Mouse (Mus musculus) urinary bladder, postnatal 14 days (tissue): Measurements from ENCODE around the gene Pcsk4.
A peak's percentile ranks its signal among the peaks of the same experiment; 100 is the strongest.
"Not testable (repeated sequence)": the region's sequence is repeated elsewhere in the genome, so short reads cannot be mapped to it uniquely, and the experiment has no call there.

Experiments
- DNase-seq: peaks from one replicate; pipeline ENCODE4 v3.0.0; 2021; ENCODE audit warnings: low spot score

The Pcsk4 gene

DNA sequence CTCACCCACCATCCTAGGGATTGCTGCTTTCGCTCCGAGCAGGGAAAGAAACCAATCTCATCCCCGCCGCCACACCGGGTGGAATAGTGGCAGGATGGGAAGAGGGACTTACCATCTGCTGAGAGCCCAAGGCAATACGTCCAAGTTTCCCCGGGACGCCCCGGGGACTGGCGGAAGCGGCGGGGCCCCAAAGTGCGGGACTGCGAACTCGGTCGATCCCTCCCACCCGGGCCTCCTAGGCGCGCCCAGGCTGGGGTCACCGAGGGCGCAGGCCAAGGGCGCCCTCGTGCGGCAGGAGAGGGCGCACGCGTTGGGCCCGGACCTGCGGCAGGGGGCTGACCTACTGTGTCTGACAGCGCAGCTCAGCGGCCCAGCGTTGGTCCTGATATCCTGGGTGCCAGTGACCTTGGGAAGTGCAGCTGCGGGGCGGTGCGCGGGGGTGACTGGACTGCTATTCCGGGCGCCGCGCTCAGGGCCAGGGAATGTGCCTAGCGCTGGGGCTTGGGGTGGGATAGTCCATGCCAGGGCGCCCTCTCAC, 19.0 kb upstream of the Pcsk4 start, which contains the start of gene Adamtsl5:
Gene Adamtsl5, minus strand, starts transcription at position 169 of the 538 bp plus-strand sequence.
- DNase-seq: peak; percentile 63

DNA sequence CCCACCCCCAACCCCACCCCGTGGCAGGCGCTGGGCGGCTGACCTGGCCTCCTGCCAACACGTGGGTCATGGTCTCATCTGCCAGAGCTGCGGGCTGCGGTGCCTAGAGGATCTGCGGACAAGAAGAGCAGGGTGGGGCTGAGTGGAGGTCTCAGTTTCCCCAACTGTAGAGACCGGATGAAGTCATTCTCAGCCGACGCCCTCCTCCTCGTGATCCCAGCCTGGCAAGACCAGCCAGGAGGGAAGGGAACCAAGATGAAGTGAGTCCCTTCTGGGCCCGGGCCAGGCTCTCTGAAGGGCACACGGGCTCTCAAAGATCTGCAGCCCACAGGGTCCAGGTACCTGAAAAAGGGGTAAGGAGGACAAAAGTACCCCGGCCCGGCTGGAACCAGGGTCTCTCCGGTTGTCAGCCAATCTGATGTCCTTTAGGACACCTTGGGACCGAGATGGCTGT, 18.2 kb upstream of the Pcsk4 start:
- DNase-seq: peak; percentile 46

DNA sequence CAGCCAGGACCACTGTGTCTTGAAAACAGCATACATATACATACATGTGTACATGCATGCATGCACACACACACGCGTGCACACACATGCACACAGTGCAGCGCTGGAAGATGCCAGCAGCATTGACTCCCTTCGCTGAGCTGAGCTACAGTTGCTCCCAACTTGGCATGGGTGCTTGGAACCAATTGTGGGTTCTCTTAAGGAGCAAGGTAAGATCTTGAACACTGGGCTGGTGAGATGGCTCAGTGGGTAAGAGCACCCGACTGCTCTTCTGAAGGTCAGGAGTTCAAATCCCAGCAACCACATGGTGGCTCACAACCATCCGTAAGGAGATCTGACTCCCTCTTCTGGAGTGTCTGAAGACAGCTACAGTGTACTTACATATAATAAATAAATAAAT, 16.6 kb upstream of the Pcsk4 start:
- not testable (repeated sequence) for DNase-seq

DNA sequence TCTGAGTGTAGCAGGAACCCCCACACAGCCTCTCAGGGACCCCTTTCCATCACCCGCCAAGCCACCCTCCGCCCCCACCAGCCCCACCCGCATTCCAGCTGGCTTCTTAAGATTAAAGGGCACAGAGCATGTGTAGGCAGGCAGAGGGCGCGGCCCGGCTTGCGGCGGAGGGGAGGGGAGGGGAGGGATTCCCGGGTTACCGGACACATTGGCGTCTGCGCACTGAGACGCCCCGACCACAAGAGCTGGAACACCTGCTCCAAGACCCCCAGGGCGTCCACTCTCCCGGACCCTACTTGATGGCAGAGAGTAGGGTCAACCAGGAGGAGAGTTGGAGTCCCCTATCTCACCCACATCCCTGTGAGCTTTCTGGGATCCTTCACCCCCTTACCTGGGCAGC, 15.8 kb upstream of the Pcsk4 start:
- peak; percentile 77 for DNase-seq

DNA sequence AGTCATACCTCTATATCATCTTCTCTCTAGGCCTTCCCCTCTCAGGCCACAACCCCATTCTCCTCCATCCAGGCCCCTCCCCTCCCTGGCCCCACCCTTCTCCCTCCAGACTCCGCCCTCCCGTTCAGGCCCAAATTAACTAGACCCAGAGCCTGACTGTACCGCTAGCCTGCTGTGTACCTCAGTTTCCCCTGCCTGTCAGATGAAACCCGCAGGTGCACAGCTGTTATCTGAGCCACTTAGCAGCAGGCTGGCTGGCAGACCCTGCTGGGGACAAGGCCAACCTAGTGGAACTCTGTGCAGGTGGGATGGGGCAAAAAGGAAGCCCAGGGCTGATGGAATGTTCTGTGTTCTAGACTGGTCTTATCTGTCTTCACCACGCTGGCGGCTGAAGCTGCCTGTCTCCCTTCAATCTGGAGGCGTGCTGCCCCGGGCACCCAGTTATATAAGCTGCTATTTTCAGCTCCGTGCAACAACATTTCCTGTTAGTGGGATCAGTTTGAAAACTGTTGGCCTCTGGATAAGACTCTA, 14.9 kb upstream of the Pcsk4 start:
- DNase-seq: no peak

DNA sequence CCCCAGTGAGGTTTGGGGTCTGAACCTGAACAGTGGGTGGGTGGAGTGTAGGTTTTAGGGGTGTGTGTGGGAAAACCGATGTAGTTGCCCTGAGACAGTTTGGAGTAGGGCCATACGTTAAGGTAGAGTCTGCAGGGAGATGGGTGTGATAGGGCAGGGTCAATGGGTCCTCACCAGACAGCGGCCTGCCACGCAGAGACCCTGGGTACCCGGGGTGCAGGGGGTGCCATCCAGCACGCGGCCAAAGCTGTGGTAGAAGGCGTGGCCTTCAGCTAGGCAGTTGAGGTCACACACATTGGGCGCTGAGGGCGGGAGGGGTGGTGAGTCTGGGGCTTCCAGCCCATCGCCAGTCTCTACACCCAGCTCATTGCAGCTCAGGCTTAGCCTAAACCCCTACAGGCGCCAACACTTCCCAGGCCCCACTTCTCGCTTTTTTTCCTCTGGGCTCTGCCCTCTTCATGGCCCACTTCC, 14.2 kb upstream of the Pcsk4 start:
- no peak for DNase-seq

DNA sequence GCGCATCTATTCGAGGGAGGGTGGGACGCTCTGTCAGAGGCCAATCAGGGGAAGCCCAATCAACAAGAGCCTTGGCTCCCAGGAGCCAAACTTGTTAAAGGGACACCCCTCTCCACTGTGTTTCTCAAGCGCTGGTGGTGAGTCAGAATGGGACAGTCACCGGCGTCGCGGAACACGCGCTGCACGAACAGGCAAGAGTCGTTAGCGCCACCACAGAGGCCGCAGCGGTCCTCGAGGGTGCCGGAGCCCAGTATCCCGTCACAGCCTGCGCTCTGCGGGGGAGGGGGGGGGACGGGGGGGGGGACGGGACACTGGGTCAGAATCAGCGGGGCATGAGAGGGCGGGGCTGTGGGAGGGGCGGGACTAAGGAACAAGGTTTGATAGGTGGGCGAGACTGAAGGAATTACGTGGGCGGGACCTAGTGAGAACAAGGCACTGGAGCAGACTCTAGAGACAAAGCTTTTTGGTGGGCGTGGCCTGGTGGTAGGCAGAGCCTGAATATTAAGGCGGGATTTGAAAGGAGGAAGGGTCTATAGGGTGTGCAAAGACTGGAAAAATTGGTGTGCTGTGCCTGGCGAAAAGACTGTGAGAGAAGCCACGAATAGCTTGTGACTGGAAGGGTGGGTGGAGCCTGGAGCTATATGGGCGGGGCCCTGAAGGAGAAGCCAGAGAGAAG, 13.6 kb upstream of the Pcsk4 start:
- DNase-seq: peak; percentile 71

DNA sequence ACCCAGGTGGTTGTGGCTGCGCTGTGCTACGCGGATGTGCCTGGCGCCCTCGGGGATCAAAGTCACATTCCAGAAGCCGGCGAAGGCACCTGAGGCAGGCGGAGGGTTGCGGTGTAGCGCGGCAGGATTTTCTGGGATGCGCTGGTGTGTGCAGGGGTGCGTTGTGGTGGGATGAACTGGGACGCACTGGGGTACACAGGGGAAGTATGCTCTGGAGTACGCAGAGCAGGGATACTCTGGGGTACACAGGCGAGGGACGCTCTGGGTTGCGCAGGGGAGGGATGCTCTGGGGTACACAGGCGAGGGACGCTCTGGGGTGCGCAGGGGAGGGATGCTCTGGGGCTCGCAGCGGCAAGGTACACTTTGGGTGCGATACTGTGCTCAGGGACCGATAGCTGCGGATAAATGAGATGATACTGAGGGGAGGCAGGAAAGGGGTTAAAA, 13.0 kb upstream of the Pcsk4 start:
- DNase-seq: no peak

DNA sequence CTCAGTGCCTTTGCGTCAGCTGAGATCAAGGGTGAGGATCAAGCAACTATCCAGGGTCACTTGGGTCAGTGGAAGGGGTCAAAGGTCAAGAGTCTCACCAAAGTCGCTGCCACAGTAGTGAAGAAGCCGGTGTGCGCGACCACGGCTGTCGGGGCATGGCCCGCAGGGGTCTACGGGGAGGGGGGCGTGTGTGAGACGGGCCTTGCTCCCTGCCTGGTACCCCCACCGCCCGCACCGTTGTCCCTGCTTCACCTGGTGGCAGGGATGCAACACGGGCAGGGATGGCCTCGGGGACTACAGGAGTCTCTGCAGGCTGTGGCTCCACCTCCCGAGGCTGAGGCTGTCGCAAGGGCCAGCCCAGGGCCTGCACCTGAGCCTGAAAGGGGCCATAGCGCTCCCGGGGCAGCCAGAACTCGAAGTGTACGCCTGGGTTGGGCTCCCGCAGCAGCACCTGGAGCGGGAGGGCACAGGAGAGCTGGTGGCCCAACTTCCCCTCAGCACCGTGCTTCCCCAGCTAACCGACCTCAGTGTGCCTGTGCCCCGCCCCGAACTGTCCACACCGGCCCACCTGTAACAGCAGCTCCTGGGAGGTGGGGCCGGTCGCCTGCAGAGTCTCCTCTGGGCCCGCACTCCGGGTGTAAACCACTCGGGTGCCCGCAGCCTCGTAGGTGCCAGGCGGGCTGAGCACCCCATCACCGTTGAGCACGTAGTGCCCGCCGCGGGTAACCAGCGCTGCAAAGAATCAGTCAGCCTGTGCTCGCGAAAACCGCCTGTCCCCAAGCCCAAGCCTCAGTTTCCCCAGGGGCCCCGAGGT, 12.4 kb upstream of the Pcsk4 start:
- DNase-seq: no peak

DNA sequence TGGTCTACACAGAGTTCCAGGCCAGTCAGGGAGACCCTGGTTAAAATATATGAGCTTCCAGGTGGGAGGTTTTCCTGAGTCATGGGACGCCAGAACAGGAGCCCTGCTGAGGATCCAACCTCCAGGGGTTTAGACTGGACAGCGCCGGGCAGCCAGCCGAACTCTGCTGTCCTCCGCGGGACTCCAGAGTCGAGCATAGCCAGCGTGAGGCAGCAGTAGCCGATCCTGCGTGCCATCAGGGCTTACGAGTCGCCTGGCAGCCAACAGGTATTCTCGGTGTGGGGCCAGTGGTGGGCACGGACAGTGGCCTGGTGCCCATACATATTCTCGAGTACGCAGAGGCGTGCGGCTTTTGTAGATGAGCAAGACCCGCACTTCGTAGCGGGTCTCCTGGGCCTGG, 11.7 kb upstream of the Pcsk4 start:
- no peak for DNase-seq

DNA sequence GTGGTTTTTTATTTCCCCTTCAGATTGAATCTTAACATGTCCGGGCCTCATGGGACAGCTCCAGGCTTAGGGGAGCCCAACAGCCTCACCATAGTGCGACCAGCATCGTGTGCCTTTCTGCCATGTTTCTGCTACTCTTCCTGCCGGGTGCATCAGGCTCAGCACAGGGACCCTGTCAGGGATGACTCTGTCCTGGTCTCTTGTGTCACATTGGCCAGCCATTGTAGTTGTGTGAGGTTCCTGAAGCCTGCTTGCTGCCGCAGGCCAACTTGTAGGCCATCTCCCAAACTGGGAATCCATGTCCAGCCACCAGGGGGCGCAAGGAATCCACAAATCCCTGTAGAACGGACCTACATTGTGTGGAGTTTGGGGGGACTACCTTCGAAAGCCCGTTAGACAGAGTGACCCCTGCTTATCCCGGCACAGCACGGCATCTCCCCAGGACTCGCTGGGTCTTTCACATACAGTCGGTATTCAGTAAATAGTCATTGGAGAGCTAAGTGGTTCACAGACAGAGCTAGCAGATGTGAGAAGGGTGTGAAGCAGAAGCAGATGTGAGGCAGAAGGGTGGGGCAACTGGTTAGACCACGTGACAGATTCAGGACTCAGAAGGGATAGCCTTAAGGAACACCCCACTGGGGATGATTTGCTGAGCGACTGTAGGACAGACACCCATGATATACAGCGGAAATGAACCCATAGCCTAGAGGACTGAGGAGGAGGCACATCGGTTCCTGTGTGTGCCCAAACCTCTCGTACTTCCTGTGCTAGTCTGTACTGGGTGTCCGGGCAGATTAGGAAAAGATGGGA, 10.8 kb upstream of the Pcsk4 start:
- DNase-seq: peak; percentile 87

DNA sequence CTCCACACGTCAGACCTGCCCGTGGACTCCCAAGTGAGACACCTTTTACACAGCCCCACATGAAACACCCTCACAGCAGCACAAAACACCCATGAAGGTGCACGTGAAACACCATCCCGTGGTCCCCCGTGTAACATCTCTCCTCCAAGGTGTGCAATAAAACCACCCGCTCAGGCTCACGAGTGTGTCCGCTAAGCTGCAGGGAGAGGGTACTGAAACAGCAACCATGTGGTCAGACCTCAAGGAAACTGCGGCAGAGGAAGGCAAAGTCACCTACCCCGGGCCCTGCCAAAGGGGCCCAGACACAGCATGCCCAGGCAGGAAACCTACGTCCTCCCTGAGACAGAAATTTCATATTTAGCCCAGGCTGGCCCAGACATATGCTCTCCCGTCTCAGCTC, 7.0 kb upstream of the Pcsk4 start:
- DNase-seq: no peak

DNA sequence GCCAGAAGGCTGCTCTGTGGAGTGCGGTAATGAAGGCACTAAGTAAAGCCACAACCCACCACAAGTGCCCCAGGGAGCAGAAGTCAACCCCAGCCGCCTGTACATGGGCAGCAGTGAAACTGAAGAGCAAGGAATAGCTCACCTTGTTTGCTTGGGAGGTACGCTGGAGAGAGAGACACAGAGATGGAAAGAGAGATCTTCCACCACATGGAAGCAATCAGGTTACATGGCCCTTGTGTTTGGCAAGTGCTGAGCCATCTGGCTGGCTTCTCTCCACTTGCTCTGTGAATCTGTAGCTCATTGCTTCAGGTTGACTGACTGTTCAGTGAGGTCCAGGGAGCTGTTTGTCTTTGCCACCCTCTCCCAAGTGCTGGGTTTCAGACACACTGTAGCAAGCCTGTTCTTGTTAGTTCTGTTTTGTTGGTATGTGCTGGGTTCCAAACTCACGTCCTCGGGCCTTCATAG, 3.3 kb upstream of the Pcsk4 start:
- DNase-seq: no peak

DNA sequence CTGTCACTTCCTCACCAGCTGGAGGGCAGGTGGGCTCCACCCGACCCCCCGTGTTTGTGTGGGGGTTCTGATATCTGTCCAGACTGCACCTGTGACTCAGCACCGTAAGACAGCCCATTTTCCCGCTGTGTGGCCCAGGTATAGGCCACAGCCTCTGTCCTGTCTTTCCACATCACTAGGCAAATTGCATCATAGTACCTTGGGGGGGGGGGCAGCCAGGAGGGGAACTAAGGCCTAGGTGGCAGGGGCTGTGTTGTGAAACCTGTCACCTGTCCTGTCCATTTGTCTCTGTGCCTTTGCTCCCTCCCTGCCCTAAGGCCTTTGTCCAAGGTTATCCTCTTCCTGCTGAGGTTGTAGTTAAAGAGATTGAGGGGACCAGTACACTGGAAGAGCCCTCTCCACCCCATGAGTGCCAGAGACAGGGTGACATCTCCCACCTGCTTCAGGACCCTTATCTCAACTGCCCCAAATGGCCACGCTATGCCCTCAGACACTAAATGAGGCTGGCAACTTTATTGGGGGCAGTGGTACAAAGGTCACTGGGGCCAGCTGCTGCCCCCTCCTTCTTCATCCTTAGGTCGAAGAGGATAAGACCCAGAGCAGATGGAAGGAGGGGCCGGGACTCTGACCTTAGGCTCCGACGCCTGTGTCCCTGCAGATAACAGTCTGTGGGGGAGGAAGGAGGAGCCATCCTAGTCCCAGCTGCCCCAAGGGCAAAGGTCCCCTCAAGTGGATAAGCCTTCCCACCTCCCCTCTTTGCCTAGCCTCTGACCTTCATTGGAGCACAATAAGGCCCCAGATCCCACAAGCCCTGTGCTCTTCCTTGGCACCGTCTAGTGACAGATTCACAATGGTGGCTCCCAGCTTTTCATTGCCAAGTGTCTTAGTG, 2.6 kb upstream of the Pcsk4 start:
- DNase-seq: no peak

DNA sequence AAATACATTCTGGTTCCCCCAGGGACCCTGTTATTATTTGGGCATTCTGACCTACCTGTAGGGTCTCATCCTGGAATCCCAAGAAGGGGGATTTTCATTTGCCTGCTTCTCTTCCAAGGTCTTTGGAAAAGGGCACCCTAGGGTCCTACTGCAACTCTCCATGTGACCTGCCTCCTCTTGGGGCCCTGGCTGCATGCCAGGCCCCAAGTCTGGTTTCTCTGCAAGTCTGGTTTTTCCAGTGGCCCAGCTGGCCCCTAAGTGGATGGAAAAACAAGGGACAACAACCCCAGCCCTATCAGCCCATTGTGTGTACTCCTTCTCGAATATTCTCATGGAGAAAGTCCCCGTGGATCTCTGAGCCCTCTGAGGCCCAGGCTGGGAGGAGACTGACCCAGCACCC, 1.6 kb upstream of the Pcsk4 start:
- DNase-seq: no peak

DNA sequence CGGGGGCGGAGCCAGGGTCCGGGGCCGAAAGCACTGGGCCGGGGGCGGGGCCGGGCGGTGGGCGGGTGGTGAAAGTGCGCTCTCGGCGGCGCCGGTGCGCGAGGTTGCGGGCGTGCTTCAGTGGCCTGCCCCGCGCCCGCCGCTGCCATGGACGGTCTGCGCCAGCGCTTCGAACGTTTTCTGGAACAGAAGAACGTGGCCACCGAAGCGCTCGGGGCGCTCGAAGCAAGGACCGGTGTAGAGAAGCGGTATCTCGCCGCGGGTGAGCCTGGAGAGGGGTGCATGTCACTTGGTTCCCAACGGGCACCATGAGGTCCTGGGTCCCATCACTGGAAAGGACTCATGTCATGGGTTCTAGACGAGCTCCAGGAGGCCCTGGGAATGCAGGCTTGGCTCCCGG, 786 bp upstream of the Pcsk4 start:
- no peak for DNase-seq

DNA sequence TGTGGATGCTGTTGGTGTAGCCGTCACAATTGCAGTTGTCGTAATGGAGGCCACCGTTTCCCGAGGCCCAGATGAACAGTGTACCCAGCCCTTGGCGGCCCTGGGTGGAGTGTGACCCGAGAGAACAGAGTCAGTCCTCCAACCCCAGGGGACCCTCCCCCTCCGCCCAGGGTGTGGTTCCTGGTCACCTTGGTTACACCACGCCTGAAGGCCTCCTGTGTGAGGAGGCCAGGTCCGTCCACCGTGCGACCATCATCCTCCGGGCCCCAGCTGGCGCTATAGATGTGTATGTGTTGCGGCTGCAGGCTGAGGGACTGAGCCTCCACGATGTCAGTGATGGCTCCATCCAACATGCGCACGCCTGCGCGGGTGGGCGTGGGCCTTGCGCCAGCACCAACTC, 4.3 kb downstream of the Pcsk4 start:
- DNase-seq: no peak

DNA sequence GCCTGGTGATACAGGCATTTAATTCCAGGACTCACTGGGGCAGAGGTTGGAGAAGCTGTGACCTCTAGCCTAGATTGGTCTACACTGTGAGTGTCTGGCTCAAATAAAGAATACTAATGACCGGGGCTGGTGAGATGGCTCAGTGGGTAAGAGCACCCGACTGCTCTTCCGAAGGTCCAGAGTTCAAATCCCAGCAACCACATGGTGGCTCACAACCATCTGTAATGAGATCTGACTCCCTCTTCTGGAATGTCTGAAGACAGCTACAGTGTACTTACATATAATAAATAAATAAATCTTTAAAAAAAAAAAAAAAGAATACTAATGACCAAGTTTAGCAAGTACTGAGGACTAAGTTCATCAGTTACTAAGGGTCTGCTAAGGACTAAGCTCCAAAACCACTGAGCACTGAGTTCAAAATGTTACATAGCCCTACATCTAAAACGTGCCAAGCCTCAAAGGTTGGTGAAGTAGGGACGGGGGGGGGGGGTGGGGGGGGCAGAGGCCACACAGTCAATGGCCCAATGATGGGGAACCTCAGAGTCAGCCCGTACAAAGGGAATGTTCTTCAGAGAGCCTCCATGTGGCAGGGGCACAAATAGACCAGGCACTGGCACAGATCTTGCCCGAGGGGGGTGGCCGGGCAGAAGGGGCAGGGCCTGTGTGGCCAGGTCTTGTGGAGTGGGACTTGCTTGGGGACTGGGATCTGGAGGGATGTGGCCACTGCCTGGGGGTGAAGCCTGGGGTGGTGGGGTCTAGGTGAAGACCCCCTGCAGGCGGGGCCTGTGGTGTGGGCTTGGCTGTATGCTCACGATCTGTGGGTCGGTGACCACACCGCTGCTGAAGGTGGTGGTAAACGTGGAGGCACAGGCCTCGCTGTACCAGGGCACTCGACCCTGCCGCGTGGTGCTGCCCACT, 4.9 kb downstream of the Pcsk4 start:
- DNase-seq: no peak

DNA sequence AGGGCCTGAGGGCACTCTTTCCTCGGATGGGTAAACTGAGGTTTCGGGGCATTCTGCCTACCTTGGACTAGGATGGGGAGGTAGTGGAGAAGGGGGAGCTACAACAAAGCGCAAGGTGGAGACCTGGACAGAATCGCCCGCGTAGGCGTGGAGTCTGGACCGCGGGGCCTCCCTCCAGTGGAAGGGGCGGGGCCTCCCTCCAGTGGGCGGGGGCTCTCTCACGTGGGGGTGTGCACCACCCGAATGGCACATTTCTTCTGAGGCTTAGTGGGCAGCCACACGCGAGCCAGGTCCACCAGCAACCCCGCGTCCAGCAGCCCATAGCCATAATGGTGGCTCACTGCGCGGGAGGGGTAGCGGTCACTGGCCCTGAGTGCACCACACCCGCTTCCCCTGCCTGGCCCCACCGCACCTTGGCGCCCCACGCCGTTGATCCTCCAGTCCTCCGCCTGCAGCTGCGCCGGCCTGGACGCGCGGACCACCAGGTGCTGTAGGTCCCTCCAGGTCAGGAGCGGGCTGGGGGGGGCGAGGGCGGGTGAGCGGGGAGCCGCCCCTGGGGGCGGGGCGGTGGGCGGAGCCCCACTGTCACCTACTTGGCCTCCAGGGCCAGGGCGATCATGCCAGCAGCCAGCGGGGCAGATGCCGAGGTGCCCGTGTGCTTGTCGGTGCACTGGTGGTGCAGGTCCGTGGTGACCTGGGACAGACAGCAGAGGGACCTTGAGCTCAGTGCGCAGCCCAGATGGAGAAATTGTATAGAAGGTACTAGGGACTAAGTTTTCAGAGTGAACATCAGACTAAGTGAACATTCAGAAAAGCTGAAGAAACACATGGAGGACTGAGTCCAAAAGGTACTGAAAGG, 5.8 kb downstream of the Pcsk4 start:
- DNase-seq: peak; percentile 80
